Mouse (Mus musculus): Measurements from ENCODE around the gene Oas2. TPM values are rescaled to one million over a fixed set of nuclear protein-coding genes. Genes with fewer than 3 reads are reported as not detected.

The Oas2 gene
- polyA plus RNA-seq, 1 experiment from 2014 or later, result 26.5 TPM

DNA sequence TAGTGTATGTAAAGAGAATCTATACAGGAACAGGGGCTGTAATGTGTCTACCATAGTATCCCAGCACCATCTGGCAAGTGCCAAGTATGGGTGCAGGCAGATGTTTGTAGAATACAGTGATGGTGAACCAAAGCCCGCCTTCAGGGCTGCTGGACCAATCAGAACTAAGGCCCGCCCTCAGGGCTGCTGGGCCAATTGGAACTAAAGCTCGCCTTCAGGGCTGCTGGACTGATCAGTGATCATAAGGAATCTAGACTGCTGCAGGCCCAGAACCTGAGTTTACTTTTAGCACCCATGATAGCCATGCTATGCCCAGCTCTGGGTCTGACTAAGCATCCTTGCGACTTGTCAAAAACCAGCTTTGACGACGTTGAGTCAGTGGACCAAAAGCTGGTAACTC, 12.2 kb upstream of the Oas2 start:
- 90% methylated on average over 6 of the region's 6 CpGs for WGBS (ENCODE audit: missing documents)
- Histone ChIP-seq H3K4me3 (ENCODE audit: inconsistent target) (no peak overlapping the region), H3K79me2 (ENCODE audit: inconsistent target) (no peaks in the 10 kb centered on the region; the same call in 1 of the 2 replicates), H3K27ac (no peak overlapping the region), H3K36me3 (ENCODE audit: inconsistent target) (peaks cover 89% of the 10 kb centered on the region)

- 63% methylated on average over 3 of the region's 4 CpGs for WGBS (ENCODE audit: missing documents)
- H3K4me3 ChIP-seq (ENCODE audit: inconsistent target), result no peak overlapping the region
- no peak overlapping the region for H3K27ac ChIP-seq
- peaks cover 5% of the 10 kb centered on the region for H3K79me2 ChIP-seq (ENCODE audit: inconsistent target)
- peaks cover 71% of the 10 kb centered on the region for H3K36me3 ChIP-seq (ENCODE audit: inconsistent target)
Measured at GRCm38 (mm10) chr5:120754215-120754614, 4.6 kb upstream of the Oas2 start.

DNA sequence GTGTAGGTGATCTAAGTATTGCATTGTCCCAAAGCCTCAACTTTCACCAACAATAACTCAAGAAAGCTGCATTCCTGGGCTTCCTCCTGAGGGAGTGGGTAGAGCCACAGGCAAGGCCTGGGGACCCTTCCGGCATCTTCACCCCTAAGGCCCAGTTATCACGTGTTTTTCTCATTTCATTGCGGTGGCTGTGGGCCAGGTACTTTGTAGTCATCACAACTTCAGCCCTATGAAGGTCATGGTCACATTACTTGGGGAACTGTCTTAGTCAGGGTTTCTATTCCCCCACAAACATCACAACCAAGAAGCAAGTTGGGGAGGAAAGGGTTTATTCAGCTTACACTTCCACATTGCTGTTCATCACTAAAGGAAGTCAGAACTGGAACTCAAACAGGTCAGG, 3.1 kb upstream of the Oas2 start:
- Histone ChIP-seq H3K27ac (no peak overlapping the region), H3K36me3 (ENCODE audit: inconsistent target) (peaks cover 66% of the 10 kb centered on the region), H3K79me2 (ENCODE audit: inconsistent target) (peaks cover 19% of the 10 kb centered on the region), H3K4me3 (ENCODE audit: inconsistent target) (no peak overlapping the region)
- WGBS (ENCODE audit: missing documents), result 90% methylated on average over 3 of the region's 3 CpGs

- WGBS (ENCODE audit: missing documents), result 97% methylated on average over 3 of the region's 3 CpGs
- no peak overlapping the region for H3K27ac ChIP-seq
- H3K79me2 ChIP-seq (ENCODE audit: inconsistent target), result peaks cover 35% of the 10 kb centered on the region
- H3K4me3 ChIP-seq (ENCODE audit: inconsistent target), result no peak overlapping the region
- H3K36me3 ChIP-seq (ENCODE audit: inconsistent target), result peaks cover 58% of the 10 kb centered on the region
Measured at GRCm38 (mm10) chr5:120751206-120751605, 1.6 kb upstream of the Oas2 start.

DNA sequence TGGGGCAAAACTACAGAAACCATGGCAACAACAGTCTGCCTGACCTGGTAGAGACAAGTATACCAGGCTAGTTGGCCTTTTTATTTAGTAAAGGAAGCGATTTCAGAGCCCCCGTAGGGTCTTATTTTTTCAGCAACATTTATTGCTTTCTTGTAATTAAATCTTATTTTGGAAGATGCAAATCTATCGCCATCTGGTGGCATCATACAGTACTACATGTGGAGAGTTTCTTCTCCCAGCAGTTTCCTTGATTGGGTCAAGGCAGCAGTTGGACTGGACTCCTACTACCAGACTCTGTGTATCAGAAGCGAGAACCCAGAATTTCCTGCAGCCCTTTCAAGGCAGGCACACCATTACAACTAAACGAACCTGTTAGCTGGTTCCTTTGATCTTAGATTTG, 3.2 kb downstream of the Oas2 start:
- Histone ChIP-seq H3K4me3 (ENCODE audit: inconsistent target) (peak overlapping the region; percentile 0; the same call in 1 of the 2 replicates), H3K27ac (no peak overlapping the region), H3K36me3 (ENCODE audit: inconsistent target) (peaks cover 61% of the 10 kb centered on the region), H3K79me2 (ENCODE audit: inconsistent target) (peaks cover 61% of the 10 kb centered on the region)
- WGBS (ENCODE audit: missing documents), result 6% methylated on average over 5 of the region's 5 CpGs

DNA sequence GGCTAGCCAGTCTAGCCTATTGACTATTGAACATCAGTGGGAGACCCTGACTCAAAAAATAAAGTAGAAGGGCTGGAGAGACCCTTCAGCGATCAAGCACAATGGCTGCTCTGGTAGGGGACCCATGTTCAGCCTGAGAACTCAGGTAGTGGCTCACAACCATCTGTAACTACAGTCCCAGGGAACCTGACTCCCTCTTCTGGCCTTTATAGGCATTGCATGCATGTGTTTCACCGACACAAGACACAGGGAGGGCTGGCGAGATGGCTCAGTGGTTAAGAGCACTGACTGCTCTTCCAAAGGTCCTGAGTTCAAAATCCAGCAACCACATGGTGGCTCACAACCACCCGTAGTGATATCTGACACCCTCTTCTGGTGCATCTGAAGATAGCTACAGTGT, 7.5 kb downstream of the Oas2 start:
- Histone ChIP-seq H3K79me2 (ENCODE audit: inconsistent target) (peaks cover 35% of the 10 kb centered on the region), H3K27ac (no peak overlapping the region), H3K36me3 (ENCODE audit: inconsistent target) (peaks cover 94% of the 10 kb centered on the region), H3K4me3 (ENCODE audit: inconsistent target) (no peak overlapping the region)
- 66% methylated on average over 4 of the region's 4 CpGs for WGBS (ENCODE audit: missing documents)

- WGBS (ENCODE audit: missing documents), result 90% methylated on average over 14 of the region's 14 CpGs
- H3K4me3 ChIP-seq (ENCODE audit: inconsistent target), result no peak overlapping the region
- H3K36me3 ChIP-seq (ENCODE audit: inconsistent target), result peaks cover 92% of the 10 kb centered on the region
- no peaks in the 10 kb centered on the region for H3K79me2 ChIP-seq (ENCODE audit: inconsistent target)
- no peak overlapping the region for H3K27ac ChIP-seq
Measured at GRCm38 (mm10) chr5:120734380-120734990, 15.2 kb downstream of the Oas2 start.

DNA sequence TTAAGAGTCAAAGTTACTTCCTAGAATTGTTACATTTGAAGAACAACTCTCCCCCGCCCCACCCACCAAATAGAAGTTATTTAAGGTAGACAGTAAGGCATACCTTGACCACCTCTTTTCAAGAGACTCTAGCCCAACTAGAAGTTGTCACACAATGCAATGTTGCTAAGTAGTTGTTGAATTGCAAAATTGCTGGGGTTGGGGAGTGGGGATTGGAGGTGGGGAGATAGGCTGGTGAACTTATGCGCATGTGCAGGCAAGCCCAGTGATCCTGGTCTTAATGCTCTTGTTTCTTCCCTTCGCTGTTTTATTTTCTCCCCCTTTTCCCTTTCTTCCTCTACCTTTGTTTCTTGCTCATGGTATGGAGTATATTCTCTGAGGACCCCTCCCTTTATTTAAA, 16.0 kb downstream of the Oas2 start:
- Histone ChIP-seq H3K79me2 (ENCODE audit: inconsistent target) (no peaks in the 10 kb centered on the region), H3K4me3 (ENCODE audit: inconsistent target) (no peak overlapping the region), H3K36me3 (ENCODE audit: inconsistent target) (peaks cover 84% of the 10 kb centered on the region), H3K27ac (no peak overlapping the region)
- WGBS (ENCODE audit: missing documents), result 93% methylated on average over 3 of the region's 3 CpGs

GRCm38 (mm10) chr5:120732740-120733139, 16.9 kb downstream of the Oas2 start:
- no peaks in the 10 kb centered on the region for H3K79me2 ChIP-seq (ENCODE audit: inconsistent target)
- peaks cover 75% of the 10 kb centered on the region for H3K36me3 ChIP-seq (ENCODE audit: inconsistent target)
- WGBS (ENCODE audit: missing documents), result 88% methylated on average over 1 of the region's 1 CpGs
- no peak overlapping the region for H3K27ac ChIP-seq
- H3K4me3 ChIP-seq (ENCODE audit: inconsistent target), result no peak overlapping the region

DNA sequence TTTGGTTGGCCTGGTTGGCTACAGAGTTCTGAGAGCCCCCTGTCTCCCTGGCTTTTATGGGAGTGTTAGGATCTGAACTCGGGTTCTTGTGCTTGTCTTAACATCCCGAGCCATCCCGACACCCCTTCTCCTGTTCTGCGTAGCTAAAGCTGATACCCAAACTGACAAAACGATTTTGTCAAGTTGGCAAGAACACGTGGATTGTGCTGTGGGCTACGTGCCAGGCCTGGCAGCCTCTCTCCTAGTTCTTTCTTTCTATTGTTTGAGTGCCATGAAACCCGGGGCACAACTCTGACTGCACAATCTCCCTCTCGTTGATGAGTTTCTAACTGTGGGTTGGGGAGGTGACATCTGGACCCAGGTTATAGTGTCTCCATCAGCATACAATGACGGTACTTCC, 20.3 kb downstream of the Oas2 start:
- H3K79me2 ChIP-seq (ENCODE audit: inconsistent target), result no peaks in the 10 kb centered on the region
- H3K4me3 ChIP-seq (ENCODE audit: inconsistent target), result no peak overlapping the region
- WGBS (ENCODE audit: missing documents), result 78% methylated on average over 10 of the region's 10 CpGs
- peaks cover 40% of the 10 kb centered on the region for H3K36me3 ChIP-seq (ENCODE audit: inconsistent target)
- no peak overlapping the region for H3K27ac ChIP-seq

DNA sequence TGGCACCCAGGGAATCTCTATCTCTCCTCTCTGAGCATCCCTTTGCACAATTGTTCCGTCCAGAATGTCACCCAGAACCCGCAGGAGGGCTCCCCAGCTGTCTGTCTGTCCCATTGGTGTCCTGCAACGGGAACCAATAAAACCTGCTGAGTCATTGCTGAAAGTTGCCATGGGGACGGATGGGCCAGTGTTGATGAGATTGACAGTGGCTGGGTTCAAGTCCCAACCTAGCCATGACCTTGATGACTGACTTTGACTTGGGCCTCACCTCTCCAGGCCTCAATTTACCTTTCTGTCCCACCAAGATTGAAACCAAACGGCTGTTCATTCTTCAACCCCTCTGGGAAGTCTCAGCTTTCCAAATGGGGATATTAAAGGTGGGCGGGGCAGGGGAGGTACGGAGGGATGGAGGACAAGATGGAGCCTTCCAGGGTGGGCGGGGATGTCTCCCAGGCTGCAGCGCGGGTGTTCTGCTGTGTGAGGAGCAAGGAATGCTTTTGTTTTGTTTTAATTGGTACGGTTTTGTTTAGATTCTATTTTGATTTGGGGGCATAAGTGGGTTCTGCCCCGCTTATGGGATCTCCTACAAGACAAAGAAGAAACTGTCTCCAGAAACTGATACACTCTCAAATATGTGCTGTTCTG, 23.7 kb downstream of the Oas2 start:
- Histone ChIP-seq H3K27ac (no peak overlapping the region), H3K79me2 (ENCODE audit: inconsistent target) (no peaks in the 10 kb centered on the region), H3K4me3 (ENCODE audit: inconsistent target) (no peak overlapping the region), H3K36me3 (ENCODE audit: inconsistent target) (peaks cover 7% of the 10 kb centered on the region; the same call in 1 of the 2 replicates)
- 60% methylated on average over 12 of the region's 12 CpGs for WGBS (ENCODE audit: missing documents)

GRCm38 (mm10) chr5:120721005-120721404, 28.6 kb downstream of the Oas2 start:
- 47% methylated on average over 7 of the region's 7 CpGs for WGBS (ENCODE audit: missing documents)
- no peak overlapping the region for H3K27ac ChIP-seq
- H3K4me3 ChIP-seq (ENCODE audit: inconsistent target), result no peak overlapping the region
- no peaks in the 10 kb centered on the region for H3K36me3 ChIP-seq (ENCODE audit: inconsistent target)
- no peaks in the 10 kb centered on the region for H3K79me2 ChIP-seq (ENCODE audit: inconsistent target)

DNA sequence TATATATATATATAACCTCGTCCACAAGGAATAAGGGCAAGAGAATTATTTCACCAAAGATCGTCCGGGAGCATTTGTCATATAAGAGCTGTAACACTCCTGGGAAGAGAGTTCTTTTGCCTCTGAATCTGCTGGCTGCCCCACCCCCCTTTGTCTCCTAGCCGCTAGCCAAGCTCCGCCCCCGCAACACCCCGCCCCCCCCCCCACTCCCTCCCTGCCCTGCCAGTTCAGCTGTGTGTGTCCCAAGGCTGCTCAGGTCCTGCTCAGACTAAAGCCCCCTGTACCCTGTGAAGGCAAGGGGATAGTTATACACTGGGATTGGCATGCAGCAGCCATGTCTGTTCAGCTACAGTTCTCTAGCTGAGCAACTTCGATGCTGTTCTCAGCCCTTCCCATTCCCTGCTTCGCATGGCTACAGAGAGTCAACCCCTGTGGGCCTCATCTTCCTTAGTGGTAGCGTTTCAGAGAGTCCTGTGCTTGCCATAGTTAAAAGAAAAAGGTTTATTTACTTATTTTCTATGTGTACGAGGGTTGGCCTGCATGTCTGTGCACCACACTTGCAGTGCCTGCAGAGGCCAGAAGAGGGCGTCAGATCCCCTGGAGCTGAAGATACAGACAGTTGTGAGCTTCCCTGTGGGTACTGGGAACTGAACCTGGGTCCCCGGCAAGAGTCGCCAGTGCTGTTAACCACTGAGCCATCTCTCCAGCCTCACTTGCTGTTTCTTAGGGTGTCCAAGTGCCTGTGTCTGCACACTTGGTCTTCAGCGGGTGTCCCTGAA, 30.9 kb downstream of the Oas2 start:
- WGBS (ENCODE audit: missing documents), result 70% methylated on average over 13 of the region's 15 CpGs
- H3K4me3 ChIP-seq (ENCODE audit: inconsistent target), result no peak overlapping the region
- H3K79me2 ChIP-seq (ENCODE audit: inconsistent target), result no peaks in the 10 kb centered on the region
- H3K36me3 ChIP-seq (ENCODE audit: inconsistent target), result no peaks in the 10 kb centered on the region
- H3K27ac ChIP-seq, result no peak overlapping the region

DNA sequence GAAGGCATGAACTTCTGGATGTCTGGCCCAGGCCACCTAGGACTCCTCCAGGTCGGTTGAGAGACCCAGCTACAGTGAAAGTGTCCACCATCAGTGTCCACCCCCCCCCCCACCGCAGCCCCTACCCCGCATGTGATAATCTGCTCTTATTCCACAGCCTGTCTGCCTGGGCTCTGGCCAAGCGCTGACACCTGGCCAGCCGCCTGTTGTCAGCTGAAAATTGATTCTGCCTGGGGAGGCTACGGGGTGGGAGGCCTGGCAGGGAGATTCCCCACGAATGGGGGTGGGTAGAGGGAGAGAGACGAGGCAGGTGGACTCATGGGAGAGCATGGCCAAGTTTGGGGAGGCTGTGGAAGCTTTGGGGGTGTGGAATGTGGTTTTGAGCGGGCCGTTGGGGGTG, 32.5 kb downstream of the Oas2 start:
- 75% methylated on average over 10 of the region's 10 CpGs for WGBS (ENCODE audit: missing documents)
- no peaks in the 10 kb centered on the region for H3K79me2 ChIP-seq (ENCODE audit: inconsistent target)
- no peak overlapping the region for H3K27ac ChIP-seq
- H3K4me3 ChIP-seq (ENCODE audit: inconsistent target), result no peak overlapping the region
- no peaks in the 10 kb centered on the region for H3K36me3 ChIP-seq (ENCODE audit: inconsistent target)

DNA sequence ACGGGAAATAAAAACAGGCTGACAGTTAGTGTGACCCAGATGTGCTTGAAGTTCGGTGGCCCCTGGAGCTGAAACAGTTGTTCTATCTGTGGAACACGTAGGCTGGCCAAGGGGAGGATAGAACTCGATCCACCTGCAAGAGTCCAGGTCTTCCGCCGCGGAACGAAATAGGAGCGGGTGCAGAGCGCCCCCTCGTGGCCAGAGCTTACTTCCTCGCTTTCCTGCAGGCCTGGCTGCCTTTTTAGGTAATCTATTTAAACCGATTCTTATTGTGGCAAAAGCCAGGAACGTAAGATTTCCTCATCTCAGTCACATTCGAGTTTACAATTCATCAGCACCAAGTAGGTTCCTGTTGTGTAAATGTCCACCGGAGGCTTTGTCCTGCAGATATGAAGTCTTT, 35.3 kb downstream of the Oas2 start:
- Histone ChIP-seq H3K4me3 (ENCODE audit: inconsistent target) (no peak overlapping the region), H3K36me3 (ENCODE audit: inconsistent target) (no peaks in the 10 kb centered on the region), H3K79me2 (ENCODE audit: inconsistent target) (no peaks in the 10 kb centered on the region), H3K27ac (no peak overlapping the region)
- WGBS (ENCODE audit: missing documents), result 5% methylated on average over 16 of the region's 16 CpGs

Data from macrophage (primary cell).